Mouse (Mus musculus) adrenal gland, adult 2 months (tissue): Measurements from ENCODE around the gene Mbd5. TPM values are rescaled to one million over a fixed set of nuclear protein-coding genes. Genes with fewer than 3 reads are reported as not detected.
"Not testable (repeated sequence)": the region's sequence is repeated elsewhere in the genome, so short reads cannot be mapped to it uniquely, and the experiment has no call there.

Source experiments
- DNase-seq: peaks from one replicate; pipeline ENCODE4 v3.0.0; 2021
- polyA plus RNA-seq: library from polyadenylated mRNA; depleted of rRNA; stranded (reverse); fragments of >200 nt; gene quantifications from 2 replicates; pipeline ENCODE4 v1.2.3, GENCODE M21; 2012
- total RNA-seq, 2 experiments: library from RNA; stranded (reverse); gene quantifications; 2 replicates each; pipeline ENCODE4 v1.2.3; 2021

Mbd5 gene
- total and polyA plus RNA-seq, 3 experiments, result 10.8 to 47.2 (median 40.9) TPM

GRCm38 (mm10) chr2:49160232-49160947 is 211.1 kb downstream of the Mbd5 start:
- no peak for DNase-seq

DNA sequence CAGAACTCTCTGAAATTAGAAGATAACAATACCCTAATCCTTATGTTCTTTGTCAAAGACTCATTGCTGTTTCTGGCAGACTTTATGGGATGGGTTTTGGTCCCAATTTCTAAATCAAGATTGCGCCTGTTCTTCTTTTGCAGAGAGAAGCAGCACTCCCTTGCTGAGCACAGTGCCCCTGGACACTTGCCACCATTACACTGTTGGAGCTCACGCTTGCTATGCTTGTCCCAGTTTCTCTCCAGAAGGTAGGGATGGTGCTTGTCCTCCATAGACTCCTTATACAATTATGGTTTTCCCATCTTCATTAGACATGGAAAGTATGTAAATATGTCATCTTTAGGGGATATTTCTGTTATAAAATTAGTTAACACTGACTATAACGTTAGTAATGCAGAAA is 220.5 kb downstream of the Mbd5 start:
- DNase-seq, result no peak

GRCm38 (mm10) chr2:49177015-49177414 is 227.7 kb downstream of the Mbd5 start:
- DNase-seq, result no peak

GRCm38 (mm10) chr2:49190984-49191383 is 241.7 kb downstream of the Mbd5 start:
- no peak for DNase-seq

GRCm38 (mm10) chr2:49191695-49192094 is 242.4 kb downstream of the Mbd5 start:
- no peak for DNase-seq

DNA sequence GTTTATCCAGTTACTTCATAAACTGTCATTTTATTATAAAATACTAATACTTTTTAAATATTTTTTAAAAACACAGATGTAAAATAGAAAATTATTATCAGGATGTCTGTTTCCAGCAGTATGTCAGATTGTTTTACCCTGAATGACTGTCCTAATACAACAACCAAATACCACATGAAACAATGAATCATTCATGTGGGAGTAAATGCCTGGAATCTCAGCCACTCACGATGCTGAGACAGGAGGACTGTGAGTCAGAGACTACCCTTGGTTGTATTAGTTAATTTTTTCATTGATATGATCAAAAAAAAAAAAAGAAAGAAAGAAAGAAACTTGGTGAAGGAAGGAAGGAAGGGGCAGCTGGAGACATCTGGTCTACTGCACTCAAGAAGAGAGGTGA is 254.8 kb downstream of the Mbd5 start:
- no peak for DNase-seq

GRCm38 (mm10) chr2:49205692-49206091 is 256.4 kb downstream of the Mbd5 start:
- not testable (repeated sequence) for DNase-seq

- DNase-seq, result no peak
Measured at GRCm38 (mm10) chr2:49209349-49209748, 260.0 kb downstream of the Mbd5 start.

DNA sequence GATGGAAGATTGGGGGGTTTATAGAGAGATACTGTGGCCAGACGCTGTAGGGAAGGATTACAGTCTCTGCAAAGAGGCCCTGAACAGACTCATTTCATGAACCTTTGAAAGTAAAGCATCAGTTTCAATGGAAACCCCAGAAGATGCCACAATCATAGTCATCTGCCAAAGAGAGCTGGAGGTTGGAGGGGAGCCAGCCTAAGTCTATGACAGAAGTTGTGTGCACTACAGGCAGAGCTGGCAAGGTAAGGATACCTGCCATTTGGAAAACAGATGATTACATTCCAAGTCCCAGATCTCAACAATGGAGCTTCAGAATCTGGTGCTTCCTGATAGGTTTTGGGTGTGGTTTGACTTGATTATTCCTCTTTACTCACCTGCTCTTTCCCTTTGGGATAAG is 261.1 kb downstream of the Mbd5 start:
- no peak for DNase-seq

DNA sequence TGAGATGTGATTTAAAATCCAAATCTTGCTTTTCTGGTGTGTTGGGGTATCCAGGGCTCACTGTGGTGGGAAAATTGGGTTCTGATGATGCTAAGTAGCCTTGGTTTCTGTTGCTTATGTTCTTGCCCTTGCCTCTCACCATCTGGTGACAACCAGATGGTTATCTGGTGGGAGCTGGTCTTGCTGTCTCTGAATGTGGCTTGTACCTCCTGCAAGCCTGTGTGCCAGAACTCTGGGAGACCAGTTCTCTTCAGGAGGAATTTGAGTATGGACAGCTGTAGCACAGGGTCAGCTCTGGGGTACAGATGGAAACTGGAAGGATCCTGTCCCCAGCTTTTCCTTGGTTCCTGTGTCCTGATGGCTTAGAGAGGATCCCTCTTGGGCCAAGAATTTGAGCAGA is 280.4 kb downstream of the Mbd5 start:
- no peak for DNase-seq

- DNase-seq, result no peak
Measured at GRCm38 (mm10) chr2:49234064-49234463, 284.8 kb downstream of the Mbd5 start.

- no peak for DNase-seq
Measured at GRCm38 (mm10) chr2:49241715-49242114, 292.4 kb downstream of the Mbd5 start.

- DNase-seq, result no peak
Measured at GRCm38 (mm10) chr2:49264092-49264491, 314.8 kb downstream of the Mbd5 start.

GRCm38 (mm10) chr2:49272295-49272967 is 323.1 kb downstream of the Mbd5 start:
- DNase-seq, result no peak

- no peak for DNase-seq
Measured at GRCm38 (mm10) chr2:49276017-49276722, 326.9 kb downstream of the Mbd5 start.

DNA sequence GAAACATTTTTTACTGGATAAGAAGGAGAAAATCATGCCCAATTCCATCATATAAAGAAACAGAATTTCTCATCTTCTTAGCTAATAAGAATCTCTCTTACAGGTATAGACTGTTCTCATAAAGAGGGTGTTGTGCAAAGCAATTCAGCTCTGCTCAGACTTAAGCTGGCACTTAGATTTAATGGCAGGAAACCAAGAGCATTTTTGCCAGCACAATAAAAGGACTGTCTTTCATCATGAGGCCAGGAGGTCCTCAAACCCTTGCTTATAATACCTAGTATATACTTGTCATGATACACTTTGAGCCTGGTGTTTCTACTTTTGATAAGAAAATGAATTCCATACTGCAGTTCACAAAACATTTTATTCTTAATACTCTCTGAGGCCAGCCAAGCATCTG is 331.2 kb downstream of the Mbd5 start:
- DNase-seq, result no peak

DNA sequence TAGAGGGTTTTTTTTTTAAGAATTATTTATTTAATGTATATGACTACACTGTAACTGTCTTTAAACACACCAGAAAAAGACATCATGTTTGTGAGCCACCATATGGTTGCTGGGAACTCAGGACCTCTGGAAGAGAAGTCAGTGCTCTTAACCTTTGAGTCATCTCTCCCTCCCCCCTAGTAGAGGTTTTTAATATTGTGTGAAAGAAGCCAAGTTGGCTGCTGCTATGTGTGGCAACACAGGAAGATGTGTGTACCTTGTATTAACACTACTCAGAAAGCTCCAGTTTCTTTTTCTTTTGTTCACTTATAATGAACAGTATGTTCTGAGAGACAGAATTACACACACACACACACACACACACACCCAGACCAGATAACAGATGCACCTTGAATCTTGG is 334.3 kb downstream of the Mbd5 start:
- no peak for DNase-seq

GRCm38 (mm10) chr2:49286965-49287364 is 337.7 kb downstream of the Mbd5 start:
- no peak for DNase-seq

DNA sequence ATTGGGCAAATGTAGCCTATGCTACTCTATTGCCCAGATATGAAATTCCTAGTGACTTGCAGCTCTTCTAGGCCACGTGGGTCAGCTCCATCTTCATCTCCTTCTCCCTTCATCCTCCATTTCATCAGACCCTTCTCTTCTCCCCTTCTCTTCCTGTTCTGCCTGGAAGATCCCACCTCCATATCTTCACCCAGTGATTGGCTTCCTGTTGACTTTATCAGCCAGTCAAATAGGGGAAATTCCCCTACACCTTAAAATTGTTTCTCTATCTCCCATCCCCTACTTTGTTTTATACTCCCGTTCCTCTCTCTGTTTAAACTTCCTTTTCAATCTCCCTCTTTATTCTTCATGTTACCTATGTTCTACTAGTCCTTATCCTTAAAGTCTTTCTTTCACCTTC is 342.4 kb downstream of the Mbd5 start:
- no peak for DNase-seq

DNA sequence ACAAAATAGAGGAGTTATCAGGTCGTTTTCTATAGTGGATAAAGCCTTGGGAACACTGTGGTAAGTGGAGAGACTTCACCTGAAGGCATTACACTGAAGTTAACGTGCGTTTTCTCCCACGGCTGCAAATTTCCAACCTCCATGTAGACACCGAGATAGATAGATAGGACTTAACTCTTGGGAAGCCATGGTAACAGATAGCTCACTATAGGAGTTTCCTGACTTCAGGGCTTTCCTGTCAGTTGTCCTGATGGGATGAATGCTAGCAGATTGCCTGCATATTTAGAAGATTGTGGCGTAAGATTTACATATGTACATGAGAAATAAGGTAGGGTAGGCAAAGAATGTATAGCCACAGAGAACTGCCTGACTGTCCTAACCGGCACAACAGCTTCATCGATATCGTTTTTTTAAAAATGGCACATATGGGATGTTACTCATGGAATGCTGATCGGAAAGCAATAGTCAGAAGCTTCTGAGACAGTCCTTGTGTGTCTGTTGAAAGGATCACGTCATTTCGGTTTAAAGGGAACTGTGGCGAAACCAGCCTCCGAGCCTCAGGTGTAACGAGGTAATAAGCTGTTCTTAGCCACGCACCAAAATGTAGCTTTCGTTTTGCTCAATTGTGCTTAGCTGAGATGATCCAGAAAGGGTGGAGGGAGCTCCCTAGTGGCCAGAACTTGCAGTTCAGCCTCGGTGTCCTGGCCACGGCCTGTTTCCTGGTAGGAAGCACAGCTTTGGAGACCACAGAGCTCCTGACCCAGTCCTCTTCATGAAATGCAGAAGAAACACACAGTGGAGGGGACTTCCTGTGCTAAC is 363.5 kb downstream of the Mbd5 start:
- DNase-seq, result peak; percentile 84

- DNase-seq, result no peak
Measured at GRCm38 (mm10) chr2:49333594-49333993, 384.3 kb downstream of the Mbd5 start.

DNA sequence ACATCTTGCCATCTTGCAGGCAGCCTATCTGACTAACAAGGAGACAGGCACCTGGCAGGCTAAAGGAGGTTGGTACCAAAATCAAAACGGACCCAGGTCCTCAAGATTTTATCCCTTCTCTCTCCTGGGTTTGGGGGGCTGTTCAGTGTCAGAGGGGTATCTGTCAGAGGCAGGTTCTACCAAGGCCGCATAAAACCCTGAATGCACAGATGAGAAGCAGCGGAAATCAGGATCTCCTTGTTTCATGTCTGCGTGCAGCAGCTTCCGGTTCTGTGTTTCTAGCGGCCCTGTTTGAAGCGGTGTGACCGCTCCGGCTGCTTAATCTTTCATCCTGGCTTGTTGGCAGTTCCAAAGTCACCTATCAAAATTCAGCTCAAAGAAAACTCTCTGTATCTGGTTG is 386.0 kb downstream of the Mbd5 start:
- no peak for DNase-seq
